24 mouse cellular contexts compared by ENCODE assay signal in the genomic region with DNA sequence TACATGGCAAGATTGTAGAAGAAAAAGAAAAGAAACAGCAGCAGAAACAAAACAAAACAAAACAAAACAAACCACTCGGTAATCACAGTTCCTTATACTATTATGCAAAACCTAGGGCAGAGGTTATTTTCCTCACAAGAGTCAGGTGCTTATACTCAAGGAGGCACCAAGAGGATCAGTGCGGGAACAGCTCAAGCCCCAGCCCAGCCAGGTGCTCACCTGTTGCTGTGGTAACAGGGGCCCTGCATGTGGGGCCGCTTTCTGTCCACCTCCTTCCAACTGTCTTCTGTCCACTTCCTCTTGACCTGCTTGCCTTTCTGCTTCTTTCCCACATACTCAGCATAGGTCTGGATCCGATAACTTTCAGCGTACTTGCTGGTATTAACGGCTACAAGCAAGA.
A peak's percentile ranks its signal among the peaks of the same experiment; 100 is the strongest.
DNase-seq lines count a peak whose midpoint lies in the region; ATAC-seq lines count a peak whose summit lies in the region.
"Had no signal": no experiment of that assay in that cellular context is flagged by ENCODE, and none has a peak within 500 bp of the region (broad histone marks: within the 10 kb centered on the region; RNA-seq: fewer than 3 reads in every experiment).

No protein-coding gene starts in this region.

- DNase-seq in midbrain, embryonic 11.5 days (ENCODE audit: low spot score, missing footprints), result peak; percentile 44
- DNase-seq in lung, postnatal 25 days (ENCODE audit: low spot score), result peak; percentile 71
- DNase-seq in gastrocnemius, postnatal 10 days, result no peak
- no peak for DNase-seq in kidney, adult 8-10 months
- no peak for DNase-seq in thymus, postnatal 4 days
- DNase-seq: adrenal gland, postnatal 25 days; cerebellum, adult 2 months; cerebellum, postnatal 10 days; gastrocnemius, adult 2 months; gastrocnemius, postnatal 36 days; heart, adult 18-20 months; heart, postnatal 10 days; heart, postnatal 4 days had no signal

- no peaks in the 10 kb centered on the region for H3K9me3 ChIP-seq in midbrain, embryonic 11.5 days (ENCODE audit: control insufficient read depth, low read length)
- no peaks in the 10 kb centered on the region for H3K9me3 ChIP-seq in midbrain, embryonic 13.5 days
- H3K9me3 ChIP-seq in lung, embryonic 16.5 days (ENCODE audit: control insufficient read depth, low read length), result no peaks in the 10 kb centered on the region
- H3K9me3 ChIP-seq: embryonic facial prominence, embryonic 15.5 days; forebrain, embryonic 10.5 days; heart, embryonic 10.5 days; hindbrain, embryonic 12.5 days had no signal

- WGBS in midbrain, embryonic 11.5 days, result 85% methylated on average over 6 of the region's 6 CpGs
- WGBS in midbrain, embryonic 13.5 days, result 91% methylated on average over 6 of the region's 6 CpGs
- 58% methylated on average over 6 of the region's 6 CpGs for WGBS in lung, embryonic 16.5 days

- H3K4me2 ChIP-seq in midbrain, embryonic 11.5 days, result no peak overlapping the region
- no peak overlapping the region for H3K4me2 ChIP-seq in midbrain, embryonic 13.5 days (replicated peaks)
- H3K4me2 ChIP-seq in lung, embryonic 16.5 days (ENCODE audit: low read depth, low read length), result no peak overlapping the region
- H3K4me2 ChIP-seq: embryonic facial prominence, embryonic 15.5 days; hindbrain, embryonic 12.5 days had no signal

- H3K27me3 ChIP-seq in midbrain, embryonic 11.5 days (ENCODE audit: control insufficient read depth, insufficient read depth, low read length), result no peaks in the 10 kb centered on the region
- H3K27me3 ChIP-seq in midbrain, embryonic 13.5 days, result no peaks in the 10 kb centered on the region
- no peaks in the 10 kb centered on the region for H3K27me3 ChIP-seq in lung, embryonic 16.5 days (ENCODE audit: control insufficient read depth, insufficient read depth, low read depth, low read length)
- H3K27me3 ChIP-seq: CH12.LX; embryonic facial prominence, embryonic 15.5 days; hindbrain, embryonic 12.5 days; Patski had no signal

- H3K4me1 ChIP-seq in midbrain, embryonic 11.5 days (ENCODE audit: control insufficient read depth, insufficient read depth, low read length), result no peaks in the 10 kb centered on the region
- H3K4me1 ChIP-seq in midbrain, embryonic 13.5 days (replicated peaks), result no peaks in the 10 kb centered on the region
- no peaks in the 10 kb centered on the region for H3K4me1 ChIP-seq in lung, embryonic 16.5 days (replicated peaks; ENCODE audit: control insufficient read depth, insufficient read depth, low read length)
- H3K4me1 ChIP-seq: embryonic facial prominence, embryonic 15.5 days; forebrain, embryonic 10.5 days; hindbrain, embryonic 12.5 days had no signal

- ATAC-seq in midbrain, embryonic 11.5 days (ENCODE audit: low FRiP score), result no peak
- no peak for ATAC-seq in midbrain, embryonic 13.5 days
- peak; percentile 82 for ATAC-seq in lung, embryonic 16.5 days (ENCODE audit: low read depth)
- ATAC-seq: activated CD4-positive, CD25-positive, alpha-beta regulatory T cell, adult 4 months; forebrain, embryonic 14.5 days; Patski had no signal

- no peak overlapping the region for H3K4me3 ChIP-seq in midbrain, embryonic 11.5 days (ENCODE audit: low read depth, low read length)
- no peak overlapping the region for H3K4me3 ChIP-seq in midbrain, embryonic 13.5 days (replicated peaks)
- no peak overlapping the region for H3K4me3 ChIP-seq in lung, embryonic 16.5 days (ENCODE audit: low read length)
- H3K4me3 ChIP-seq: embryonic facial prominence, embryonic 15.5 days; erythroblast, embryonic 14.5 days; forebrain, embryonic 10.5 days; gastrocnemius, adult 2 months; heart, embryonic 10.5 days; hindbrain, embryonic 12.5 days had no signal

- no peak overlapping the region for H3K27ac ChIP-seq in midbrain, embryonic 11.5 days (ENCODE audit: low read depth, low read length)
- H3K27ac ChIP-seq in midbrain, embryonic 13.5 days, result no peak overlapping the region
- no peak overlapping the region for H3K27ac ChIP-seq in lung, embryonic 16.5 days (ENCODE audit: low read length)
- H3K27ac ChIP-seq: embryonic facial prominence, embryonic 15.5 days; forebrain, embryonic 10.5 days; gastrocnemius, adult 2 months; heart, embryonic 10.5 days; hindbrain, embryonic 12.5 days had no signal

- H3K36me3 ChIP-seq in midbrain, embryonic 11.5 days (ENCODE audit: control insufficient read depth, insufficient read depth, low read length), result no peaks in the 10 kb centered on the region
- 0 out of 2 replicates have a peak, but pooled peaks cover 4% of the 10 kb centered on the region for H3K36me3 ChIP-seq in midbrain, embryonic 13.5 days
- peaks cover 4% of the 10 kb centered on the region for H3K36me3 ChIP-seq in lung, embryonic 16.5 days (ENCODE audit: control insufficient read depth, insufficient read depth, low read length)
- H3K36me3 ChIP-seq: hindbrain, embryonic 12.5 days had no signal

- H3K9ac ChIP-seq in midbrain, embryonic 11.5 days (ENCODE audit: low read length), result no peak overlapping the region
- no peak overlapping the region for H3K9ac ChIP-seq in midbrain, embryonic 13.5 days (replicated peaks)
- H3K9ac ChIP-seq in lung, embryonic 16.5 days (ENCODE audit: low read length), result no peak overlapping the region
- H3K9ac ChIP-seq: embryonic facial prominence, embryonic 15.5 days; hindbrain, embryonic 12.5 days had no signal

Comparison
In these comparisons a context has a peak if more than half of its experiments do, and no peak if none do; other contexts are left out.
1. DNase-seq: peak in midbrain, embryonic 11.5 days (single experiment) and lung, postnatal 25 days (single experiment); none in gastrocnemius, postnatal 10 days (single experiment), kidney, adult 8-10 months (0 of 2) and thymus, postnatal 4 days (single experiment).